Mouse (Mus musculus) Patski (cell line): ENCODE data around the gene Tmem132d. TPM values are rescaled to one million over a fixed set of nuclear protein-coding genes. Genes with fewer than 3 reads are reported as not detected.
A peak's percentile ranks its signal among the peaks of the same experiment; 100 is the strongest.

Experiments
- ATAC-seq: fragments of 100-300 bp; one replicate; pipeline ENCODE4 v1.8.0; 2021
- CTCF ChIA-PET: fragments of 350-600 bp; sonication (Branson Sonifier 250); formaldehyde crosslinking; loops from one replicate; lab custom pipeline; 2022; ENCODE audit warnings: inconsistent platforms; lab: Charles Lee
- POLR2A ChIA-PET: fragments of 350-600 bp; sonication (Branson Sonifier 250); formaldehyde crosslinking; loops from one replicate; lab custom pipeline; 2022; ENCODE audit warnings: antibody characterized with exemption, inconsistent platforms; lab: Charles Lee
- DNase-seq: peaks from one replicate; pipeline ENCODE4 v3.0.0-alpha.2; 2011; ENCODE audit warnings: low read depth, low spot score
- H3K27me3 ChIP-seq: fragments of 371-371 bp; one replicate; pipeline ENCODE4 v1.5.1; 2021
- CTCF ChIP-seq: fragments of 100-300 bp; IDR thresholded peaks from one replicate; pipeline ENCODE4 v1.5.1; 2021
- in situ Hi-C: fragments of 300-500 bp; cut with MboI; formaldehyde crosslinking; loops from 3 replicates; pipeline ENCODE4 v1.11.1; 2018; ENCODE audit warnings: low pct_unique_long_range_greater_than_20kb, mixed read lengths
- polyA plus RNA-seq: library from polyadenylated mRNA; unstranded; gene quantifications from one replicate; pipeline ENCODE4 v1.2.3, GENCODE M21; 2021

The Tmem132d gene
- polyA plus RNA-seq: not detected

DNA sequence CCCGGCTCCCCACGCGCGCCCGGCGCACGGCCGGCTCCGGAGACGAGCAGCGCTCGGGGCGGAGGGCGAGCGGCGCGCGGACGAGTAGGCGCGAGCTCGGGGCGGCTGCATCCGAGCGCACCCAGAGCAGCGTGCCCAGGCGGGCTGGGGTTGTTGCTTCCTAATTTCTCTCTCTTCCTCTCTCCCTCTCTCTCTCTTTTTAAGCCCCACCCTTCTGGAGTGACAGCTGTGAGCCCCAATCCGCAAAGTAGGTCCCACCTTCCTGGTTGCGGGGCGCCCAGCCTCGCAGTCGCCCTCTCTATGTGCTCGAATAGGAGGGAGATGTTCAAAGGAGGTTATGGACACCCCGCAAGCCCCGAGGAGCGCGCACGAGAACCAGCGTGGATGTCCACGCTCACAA is at the start of gene Tmem132d:
Tmem132d (minus strand) TSS at position 162 of the 400 bp plus-strand sequence.
- DNase-seq: no peak
- H3K27me3 ChIP-seq: no peaks in the 10 kb centered on the region
- no peak for TF ChIP-seq CTCF
- CTCF ChIA-PET: no interaction called here
- POLR2A ChIA-PET: no interaction called here
- ATAC-seq: no peak
- in situ Hi-C loops: no loop called here

DNA sequence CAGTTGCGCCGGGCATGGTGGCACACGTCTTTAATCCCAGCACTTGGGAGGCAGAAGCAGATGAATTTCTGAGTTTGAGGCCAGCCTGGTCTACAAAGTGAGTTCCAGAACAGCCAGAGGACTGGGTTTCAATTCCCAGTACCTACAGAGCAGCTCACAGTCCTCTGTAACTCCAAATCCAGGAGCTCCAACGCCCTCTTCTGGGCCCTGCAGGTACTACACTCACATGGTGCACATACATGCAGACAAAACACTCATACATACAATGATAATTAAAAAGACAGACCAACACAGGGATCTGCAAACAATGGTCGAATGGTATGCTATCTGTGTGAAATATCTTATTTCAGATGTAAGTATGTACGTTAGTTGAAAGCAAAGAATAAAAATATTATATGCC is 47.9 kb upstream of the Tmem132d start:
- ATAC-seq (no peak), DNase-seq (no peak)
- CTCF ChIA-PET: no interaction called here
- no peaks in the 10 kb centered on the region for H3K27me3 ChIP-seq
- POLR2A ChIA-PET: no interaction called here
- TF ChIP-seq CTCF: no peak
- in situ Hi-C loops: no loop called here

DNA sequence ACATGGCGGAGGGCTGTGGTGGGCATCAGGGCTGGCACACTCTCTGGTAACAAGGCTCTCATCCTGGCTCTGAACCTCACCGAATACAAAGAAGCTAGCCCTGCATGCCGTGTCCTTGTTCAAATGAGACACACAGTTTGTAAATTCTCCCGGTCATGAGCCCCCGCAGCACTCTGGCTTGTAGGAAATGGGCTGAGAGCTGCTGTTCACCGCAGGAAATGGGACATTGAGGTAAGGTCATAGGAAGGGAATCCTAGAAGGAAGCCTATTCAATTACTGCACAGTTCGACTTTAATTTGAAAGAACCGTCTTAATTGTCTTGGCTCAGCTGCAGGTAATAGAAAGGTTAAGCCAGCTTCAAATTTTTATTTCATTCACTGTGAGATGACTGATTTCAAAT is 42.5 kb upstream of the Tmem132d start:
- no peaks in the 10 kb centered on the region for H3K27me3 ChIP-seq
- no peak for TF ChIP-seq CTCF
- CTCF ChIA-PET: interaction anchor here (1.2 kb wide), 1 partner anchor 9 kb away, joined by 3 read pairs; no protein-coding TSS in a partner anchor
- POLR2A ChIA-PET: no interaction called here
- in situ Hi-C loops: no loop called here
- no peak for DNase-seq
- ATAC-seq: no peak

DNA sequence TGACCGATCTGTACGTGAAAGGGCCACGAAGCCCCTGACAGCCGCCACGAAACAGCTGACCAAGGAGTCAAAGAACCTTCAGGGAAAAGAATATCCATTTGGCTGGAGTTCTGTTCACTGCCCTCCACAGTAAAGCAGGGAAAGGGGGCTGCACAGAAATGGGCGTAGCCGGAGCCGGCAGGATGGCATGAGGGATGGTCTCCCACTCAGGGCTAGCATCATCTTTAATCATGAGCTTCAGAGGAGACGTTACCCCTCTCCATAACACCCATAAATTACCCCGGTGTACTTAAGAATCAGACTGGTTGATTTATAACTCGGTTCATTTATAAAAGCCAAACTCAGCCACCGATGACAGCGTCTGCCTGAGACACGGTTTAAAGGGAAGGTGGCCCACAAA is 36.9 kb upstream of the Tmem132d start:
- ChIA-PET POLR2A (interaction anchor here (0.7 kb wide), 1 partner anchor 23 kb away, joined by 4 read pairs; no protein-coding TSS in a partner anchor), CTCF (no interaction called here)
- no peak for TF ChIP-seq CTCF
- in situ Hi-C loops: no loop called here
- no peaks in the 10 kb centered on the region for H3K27me3 ChIP-seq
- no peak for ATAC-seq
- DNase-seq: no peak

DNA sequence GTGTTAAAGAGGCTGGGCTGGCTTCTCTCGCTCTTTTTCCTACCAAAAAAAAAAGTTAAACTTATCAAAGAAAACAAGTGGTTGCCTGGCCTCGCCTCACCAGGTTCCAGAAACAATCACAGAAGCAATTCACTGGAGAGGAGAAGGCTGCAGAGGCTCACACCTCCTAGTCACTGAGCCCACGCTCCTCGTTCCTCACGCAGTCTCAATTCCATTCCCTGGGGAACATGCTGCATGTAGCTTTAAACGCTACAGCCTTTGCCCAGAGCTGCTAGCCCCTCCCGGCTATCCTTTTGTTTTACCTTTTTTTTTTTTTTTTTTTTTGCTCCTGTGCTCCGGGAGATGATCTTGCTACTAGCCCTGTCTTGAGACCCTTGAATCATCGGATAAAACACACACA is 31.6 kb upstream of the Tmem132d start:
- ATAC-seq: no peak
- POLR2A ChIA-PET: no interaction called here
- no peaks in the 10 kb centered on the region for H3K27me3 ChIP-seq
- CTCF ChIA-PET: no interaction called here
- no peak for DNase-seq
- in situ Hi-C loops: no loop called here
- no peak for TF ChIP-seq CTCF

DNA sequence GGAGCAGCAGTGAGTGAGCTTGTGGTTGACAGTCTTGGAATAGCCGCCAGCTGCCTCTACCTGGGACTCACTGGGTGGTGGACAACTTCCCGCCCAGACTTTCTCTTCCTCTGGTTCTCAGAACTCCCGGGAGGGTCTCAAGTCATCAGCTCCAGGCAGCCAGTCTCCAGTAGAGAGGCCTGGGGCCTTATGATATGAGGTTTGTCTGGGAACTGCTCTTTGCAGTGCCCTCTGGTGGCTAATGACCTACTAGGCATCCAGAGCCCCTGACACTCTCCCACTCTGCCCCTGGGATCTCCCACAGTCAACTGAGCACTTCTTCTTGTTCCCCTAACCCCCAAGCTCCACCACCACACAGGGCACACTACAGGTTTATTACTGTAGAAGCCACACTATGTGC is 27.7 kb upstream of the Tmem132d start:
- CTCF ChIA-PET: no interaction called here
- ATAC-seq: no peak
- no peak for TF ChIP-seq CTCF
- no peak for DNase-seq
- no peaks in the 10 kb centered on the region for H3K27me3 ChIP-seq
- POLR2A ChIA-PET: interaction anchor here (0.6 kb wide), 1 partner anchor 36 kb away, joined by 3 read pairs; no protein-coding TSS in a partner anchor
- in situ Hi-C loops: no loop called here

DNA sequence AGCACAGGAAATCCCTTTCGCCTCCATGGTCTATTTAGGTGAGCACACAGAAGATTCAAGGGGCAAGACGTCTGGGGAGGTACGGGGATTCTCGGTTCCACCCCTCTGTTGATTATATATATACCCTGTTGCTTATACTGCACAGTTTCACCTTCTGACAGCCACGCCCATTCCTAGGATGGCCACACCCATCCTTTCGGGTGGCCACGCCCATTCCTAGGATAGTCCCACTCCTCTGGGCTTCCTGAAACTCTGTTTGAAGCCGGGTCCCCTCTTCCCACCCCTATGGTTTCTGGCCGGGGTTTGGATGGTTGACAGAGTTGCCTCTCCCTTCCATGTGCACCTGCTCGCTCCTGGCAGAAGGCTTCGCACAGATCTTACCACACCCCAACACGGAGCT is 22.9 kb upstream of the Tmem132d start:
- in situ Hi-C loops: no loop called here
- ChIA-PET POLR2A (no interaction called here), CTCF (no interaction called here)
- TF ChIP-seq CTCF: no peak
- DNase-seq (no peak), ATAC-seq (no peak)
- H3K27me3 ChIP-seq: no peaks in the 10 kb centered on the region

DNA sequence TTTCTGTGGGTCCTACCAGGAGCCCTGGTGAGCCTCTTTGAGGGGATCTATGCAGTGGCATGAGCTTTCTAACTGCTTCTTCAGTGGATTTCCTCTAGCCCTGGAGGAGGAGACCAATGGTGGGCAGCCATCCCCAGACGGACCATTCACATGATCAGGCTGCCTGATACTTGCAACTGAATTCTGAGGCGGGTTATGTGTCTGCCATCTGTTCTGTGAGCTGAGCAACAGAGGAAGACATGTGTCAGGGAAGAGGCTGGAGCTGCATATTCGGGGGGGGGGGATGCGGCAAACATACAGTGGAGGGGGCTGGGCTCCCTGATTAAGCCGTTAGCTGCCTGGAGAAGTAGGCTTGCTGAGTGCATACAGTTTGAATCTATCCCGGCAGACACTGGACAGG is 19.3 kb upstream of the Tmem132d start:
- no peaks in the 10 kb centered on the region for H3K27me3 ChIP-seq
- no peak for TF ChIP-seq CTCF
- in situ Hi-C loops: no loop called here
- ChIA-PET CTCF (no interaction called here), POLR2A (no interaction called here)
- DNase-seq (no peak), ATAC-seq (no peak)

DNA sequence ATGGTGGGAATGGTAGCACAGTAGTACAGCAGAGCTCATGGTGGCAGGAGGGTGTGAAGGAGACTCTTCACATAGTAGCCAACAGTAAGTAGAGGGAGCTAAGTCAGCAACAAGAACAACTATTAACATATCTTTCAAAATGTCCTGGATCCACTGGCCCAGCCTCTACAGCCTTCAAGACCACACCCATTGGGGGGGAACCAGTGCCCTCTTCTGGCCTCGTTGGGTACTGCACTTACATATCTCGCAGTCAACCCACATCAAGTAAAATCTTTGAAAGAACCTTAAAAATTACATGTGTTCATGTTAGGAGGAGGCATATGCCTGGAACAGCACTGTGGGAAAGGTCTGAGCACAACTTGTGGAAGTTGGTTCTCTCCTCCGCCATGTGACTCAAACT is 17.9 kb upstream of the Tmem132d start:
- ATAC-seq (no peak), DNase-seq (no peak)
- ChIA-PET POLR2A (no interaction called here), CTCF (no interaction called here)
- in situ Hi-C loops: no loop called here
- H3K27me3 ChIP-seq: no peaks in the 10 kb centered on the region
- peak; percentile 34 for TF ChIP-seq CTCF

DNA sequence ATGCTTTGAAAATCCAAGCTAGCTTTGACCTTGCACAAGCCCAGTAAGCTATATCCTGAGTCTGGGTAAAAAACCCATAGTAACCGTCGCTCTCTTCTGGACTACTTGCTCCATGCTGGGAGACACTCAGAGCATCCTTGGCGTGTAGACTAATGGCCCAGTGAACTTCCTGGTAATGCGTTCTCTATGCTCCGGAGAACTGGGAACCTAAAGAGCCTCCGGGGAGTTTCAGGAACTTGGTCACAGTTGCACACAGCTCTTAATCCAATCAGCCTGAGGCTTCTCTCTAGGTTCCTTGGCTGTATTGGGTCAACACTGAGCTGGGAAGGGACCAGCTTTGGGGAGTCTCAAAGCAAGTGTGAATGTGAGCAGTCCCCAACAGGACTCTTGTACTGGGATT is 12.0 kb upstream of the Tmem132d start:
- TF ChIP-seq CTCF: no peak
- DNase-seq (no peak), ATAC-seq (no peak)
- ChIA-PET POLR2A (no interaction called here), CTCF (no interaction called here)
- H3K27me3 ChIP-seq: no peaks in the 10 kb centered on the region
- in situ Hi-C loops: no loop called here

DNA sequence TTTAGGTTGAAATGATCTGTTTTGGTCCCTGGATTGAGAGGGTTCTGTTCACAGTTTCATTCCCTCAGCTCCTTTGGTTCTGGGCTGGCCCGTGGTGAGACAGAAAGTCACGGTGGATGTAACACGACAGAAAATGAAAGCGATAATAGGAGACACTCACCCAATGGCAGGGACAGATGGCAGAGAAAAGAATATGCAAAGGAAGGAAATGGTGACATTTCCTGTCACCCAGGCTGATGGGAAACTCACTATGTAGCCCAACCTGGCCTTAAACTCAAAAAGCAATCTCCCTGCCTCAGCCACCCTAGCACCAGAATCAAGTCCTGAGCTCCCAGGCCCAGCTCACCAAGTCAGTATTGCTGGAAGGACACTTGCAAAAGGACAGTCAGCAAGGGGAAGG is 11.0 kb upstream of the Tmem132d start:
- POLR2A ChIA-PET: no interaction called here
- TF ChIP-seq CTCF: no peak
- ATAC-seq: no peak
- DNase-seq: no peak
- in situ Hi-C loops: no loop called here
- CTCF ChIA-PET: no interaction called here
- no peaks in the 10 kb centered on the region for H3K27me3 ChIP-seq

DNA sequence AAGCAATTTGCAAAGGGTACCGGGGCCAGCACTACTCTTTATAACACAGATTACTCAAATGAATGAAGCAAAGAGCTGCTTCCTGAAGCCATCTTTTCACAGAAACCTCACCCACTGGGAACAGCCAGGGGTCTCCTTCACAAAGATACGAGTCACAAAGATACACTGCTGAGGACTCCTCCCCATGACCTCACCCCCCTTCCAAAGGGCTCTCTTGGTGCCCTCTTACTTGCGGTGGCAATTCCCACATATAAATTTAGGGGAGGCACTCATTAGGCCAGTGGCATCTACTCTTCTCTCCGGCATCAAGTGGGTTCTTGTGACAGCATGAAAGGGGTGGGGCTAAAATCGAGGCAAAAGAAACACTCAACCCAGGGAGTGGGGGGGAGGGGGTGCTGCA is 8.2 kb upstream of the Tmem132d start:
- POLR2A ChIA-PET: no interaction called here
- CTCF ChIA-PET: interaction anchor here (1.1 kb wide), 1 partner anchor 74 kb away, joined by 3 read pairs; no protein-coding TSS in a partner anchor
- no peak for TF ChIP-seq CTCF
- no peaks in the 10 kb centered on the region for H3K27me3 ChIP-seq
- in situ Hi-C loops: no loop called here
- DNase-seq: no peak
- no peak for ATAC-seq
